ENCODE assay signal across 8 mouse cellular contexts in genomic region chr10:111507460-111508211, GRCm38 (mm10). TPM values are rescaled to one million over a fixed set of nuclear protein-coding genes. Genes with fewer than 3 reads are reported as not detected.
DNase-seq lines count a peak whose midpoint lies in the region; ATAC-seq lines count a peak whose summit lies in the region.

No protein-coding gene starts in this region.

- H3K9ac ChIP-seq in embryonic facial prominence, embryonic 14.5 days (ENCODE audit: low read depth, low read length): peak overlapping the region; percentile 90
- peak overlapping the region; percentile 94 for H3K9ac ChIP-seq in heart, embryonic 13.5 days
- H3K9ac ChIP-seq in kidney, embryonic 15.5 days: peak overlapping the region; percentile 97
- H3K9ac ChIP-seq in liver, embryonic 12.5 days: peak overlapping the region; percentile 82
- peak overlapping the region; percentile 94 for H3K9ac ChIP-seq in stomach, embryonic 14.5 days (replicated peaks; ENCODE audit: low read depth, low read length)

- H3K9me3 ChIP-seq in embryonic facial prominence, embryonic 14.5 days (ENCODE audit: control insufficient read depth, low read length): no peaks in the 10 kb centered on the region
- H3K9me3 ChIP-seq in heart, embryonic 13.5 days: no peaks in the 10 kb centered on the region
- H3K9me3 ChIP-seq in kidney, embryonic 15.5 days (replicated peaks): no peaks in the 10 kb centered on the region
- H3K9me3 ChIP-seq in liver, embryonic 12.5 days (replicated peaks): no peaks in the 10 kb centered on the region
- no peaks in the 10 kb centered on the region for H3K9me3 ChIP-seq in stomach, embryonic 14.5 days (ENCODE audit: control insufficient read depth, low read depth, low read length)

- peak overlapping the region; percentile 96 for H3K4me2 ChIP-seq in embryonic facial prominence, embryonic 14.5 days (ENCODE audit: low read depth, low read length)
- H3K4me2 ChIP-seq in heart, embryonic 13.5 days: peak overlapping the region; percentile 86
- H3K4me2 ChIP-seq in kidney, embryonic 15.5 days: peak overlapping the region; percentile 85
- H3K4me2 ChIP-seq in liver, embryonic 12.5 days: peak overlapping the region; percentile 99
- peak overlapping the region; percentile 64 for H3K4me2 ChIP-seq in stomach, embryonic 14.5 days (replicated peaks; ENCODE audit: low read depth, low read length)

- H3K4me1 ChIP-seq in embryonic facial prominence, embryonic 14.5 days (ENCODE audit: control insufficient read depth, insufficient read depth, low read length): peaks cover 23% of the 10 kb centered on the region; the same call in 1 of the 2 replicates
- peaks cover 74% of the 10 kb centered on the region for H3K4me1 ChIP-seq in heart, embryonic 13.5 days
- H3K4me1 ChIP-seq in kidney, embryonic 15.5 days: peaks cover 61% of the 10 kb centered on the region
- peaks cover 52% of the 10 kb centered on the region for H3K4me1 ChIP-seq in liver, embryonic 12.5 days
- H3K4me1 ChIP-seq in stomach, embryonic 14.5 days (ENCODE audit: control insufficient read depth, insufficient read depth, low read length): peaks cover 28% of the 10 kb centered on the region

- no peaks in the 10 kb centered on the region for H3K36me3 ChIP-seq in embryonic facial prominence, embryonic 14.5 days (ENCODE audit: control insufficient read depth, insufficient read depth, low read length)
- no peaks in the 10 kb centered on the region for H3K36me3 ChIP-seq in heart, embryonic 13.5 days
- no peaks in the 10 kb centered on the region for H3K36me3 ChIP-seq in kidney, embryonic 15.5 days
- H3K36me3 ChIP-seq in liver, embryonic 12.5 days: no peaks in the 10 kb centered on the region
- peaks cover 5% of the 10 kb centered on the region; the same call in 1 of the 2 replicates for H3K36me3 ChIP-seq in stomach, embryonic 14.5 days (ENCODE audit: control insufficient read depth, insufficient read depth, low read length)

- WGBS in embryonic facial prominence, embryonic 14.5 days: under 1% methylated on average over 37 of the region's 38 CpGs
- WGBS in heart, embryonic 13.5 days: under 1% methylated on average over 38 of the region's 38 CpGs
- WGBS in kidney, embryonic 15.5 days: under 1% methylated on average over 38 of the region's 38 CpGs
- 3% methylated on average over 38 of the region's 38 CpGs for WGBS in liver, embryonic 12.5 days (ENCODE audit: insufficient replicate concordance)
- under 1% methylated on average over 38 of the region's 38 CpGs for WGBS in stomach, embryonic 14.5 days

- H3K27ac ChIP-seq in embryonic facial prominence, embryonic 14.5 days (replicated peaks; ENCODE audit: low read depth, low read length): peak overlapping the region; percentile 91
- H3K27ac ChIP-seq in heart, embryonic 13.5 days (replicated peaks): peak overlapping the region; percentile 97
- peak overlapping the region; percentile 97 for H3K27ac ChIP-seq in kidney, embryonic 15.5 days
- no peak overlapping the region for H3K27ac ChIP-seq in liver, embryonic 12.5 days
- peak overlapping the region; percentile 97 for H3K27ac ChIP-seq in stomach, embryonic 14.5 days (ENCODE audit: low read length)

- H3K27me3 ChIP-seq in embryonic facial prominence, embryonic 14.5 days (replicated peaks; ENCODE audit: control insufficient read depth, insufficient read depth, low read length): no peaks in the 10 kb centered on the region
- H3K27me3 ChIP-seq in heart, embryonic 13.5 days (replicated peaks): no peaks in the 10 kb centered on the region
- no peaks in the 10 kb centered on the region for H3K27me3 ChIP-seq in kidney, embryonic 15.5 days
- H3K27me3 ChIP-seq in liver, embryonic 12.5 days (replicated peaks): peaks cover 34% of the 10 kb centered on the region
- no peaks in the 10 kb centered on the region for H3K27me3 ChIP-seq in stomach, embryonic 14.5 days (ENCODE audit: control insufficient read depth, insufficient read depth, low read length)

- peak; percentile 9 for ATAC-seq in embryonic facial prominence, embryonic 14.5 days (ENCODE audit: low read depth)
- ATAC-seq in heart, embryonic 13.5 days (ENCODE audit: extremely low read depth, insufficient number of reproducible peaks, low FRiP score, low TSS enrichment): no peak
- peak; percentile 7 for ATAC-seq in kidney, embryonic 15.5 days (replicated peaks; ENCODE audit: low FRiP score)
- no peak; the same call in 1 of the 2 replicates for ATAC-seq in liver, embryonic 12.5 days
- ATAC-seq in stomach, embryonic 14.5 days (ENCODE audit: insufficient number of reproducible peaks, insufficient read depth, low FRiP score, low read depth): no peak

- peak; percentile 71 for DNase-seq in 3T3-L1 (ENCODE audit: low read depth, low spot score)
- DNase-seq in adrenal gland, postnatal 10 days: peak; percentile 68
- DNase-seq in embryonic facial prominence, embryonic 14.5 days (ENCODE audit: low spot score): peak; percentile 77
- DNase-seq in naive thymus-derived CD4-positive, alpha-beta T cell, adult 2 months (ENCODE audit: low read depth): peak; percentile 68

- peak overlapping the region; percentile 83 for H3K4me3 ChIP-seq in embryonic facial prominence, embryonic 14.5 days (ENCODE audit: low read depth, low read length)
- H3K4me3 ChIP-seq in heart, embryonic 13.5 days: peak overlapping the region; percentile 94
- peak overlapping the region; percentile 87 for H3K4me3 ChIP-seq in kidney, embryonic 15.5 days (replicated peaks)
- H3K4me3 ChIP-seq in liver, embryonic 12.5 days: peak overlapping the region; percentile 72
- H3K4me3 ChIP-seq in stomach, embryonic 14.5 days (ENCODE audit: low read depth, low read length): peak overlapping the region; percentile 79

RNA-seq across cellular contexts. Expression of gene Phlda1, which starts 1.6 kb away (rescaled TPM):
- 10 to 100 TPM; 36.3 to 40.2 TPM for total RNA-seq in adrenal gland, postnatal 10 days (2021)
- polyA plus RNA-seq in embryonic facial prominence, embryonic 14.5 days (2014; fragmentation: Nextera tagmentation; extraction: Ambion mirVana): 36.2 and 43.6 TPM in 2 replicates
- polyA plus RNA-seq in heart, embryonic 13.5 days (2015; fragmentation: Nextera tagmentation; extraction: Ambion mirVana): 23.9 and 24.8 TPM in 2 replicates
- polyA plus RNA-seq in kidney, embryonic 15.5 days (2015; fragmentation: Nextera tagmentation; extraction: Ambion mirVana): 38.2 and 38.6 TPM in 2 replicates
- polyA plus RNA-seq in liver, embryonic 12.5 days (2016; fragmentation: Nextera tagmentation; extraction: Ambion mirVana): 6.5 and 7.4 TPM in 2 replicates
- 56.3 and 60.2 TPM in 2 replicates for polyA plus RNA-seq in stomach, embryonic 14.5 days (2014; fragmentation: Nextera tagmentation; extraction: Ambion mirVana)

RNA-seq across cellular contexts. Expression of gene Nap1l1, which starts 34.6 kb away (rescaled TPM):
- 100 to 1,000 TPM; 130 to 141 TPM for total RNA-seq in adrenal gland, postnatal 10 days (2021)
- 234 and 242 TPM in 2 replicates for polyA plus RNA-seq in embryonic facial prominence, embryonic 14.5 days (2014; fragmentation: Nextera tagmentation; extraction: Ambion mirVana)
- 135 and 143 TPM in 2 replicates for polyA plus RNA-seq in heart, embryonic 13.5 days (2015; fragmentation: Nextera tagmentation; extraction: Ambion mirVana)
- 249 and 270 TPM in 2 replicates for polyA plus RNA-seq in kidney, embryonic 15.5 days (2015; fragmentation: Nextera tagmentation; extraction: Ambion mirVana)
- 174 and 178 TPM in 2 replicates for polyA plus RNA-seq in liver, embryonic 12.5 days (2016; fragmentation: Nextera tagmentation; extraction: Ambion mirVana)
- polyA plus RNA-seq in stomach, embryonic 14.5 days (2014; fragmentation: Nextera tagmentation; extraction: Ambion mirVana): 272 and 277 TPM in 2 replicates

Comparison
In these comparisons a context has a peak if more than half of its experiments do, and no peak if none do; other contexts are left out.
1. ATAC-seq: peak in embryonic facial prominence, embryonic 14.5 days (single experiment) and kidney, embryonic 15.5 days (single experiment); none in heart, embryonic 13.5 days (single experiment), liver, embryonic 12.5 days (single experiment) and stomach, embryonic 14.5 days (single experiment).
2. Peak in every context shown above with its lines, with median percentiles within 50 percentile points of each other: DNase-seq, H3K4me2 ChIP-seq, H3K4me3 ChIP-seq and H3K9ac ChIP-seq.